Mouse (Mus musculus) hindbrain, postnatal 0 days (tissue): ENCODE measurements around the gene Icam4. TPM values are rescaled to one million over a fixed set of nuclear protein-coding genes. Genes with fewer than 3 reads are reported as not detected.

Source experiments
- ATAC-seq: fragments of 200-750 bp; cut with Nextera tagmentation; 2 replicates; pipeline ENCODE4 v1.8.0; 2017; ENCODE audit warnings: mild to moderate bottlenecking, moderate TSS enrichment, moderate library complexity
- DNase-seq: peaks from one replicate; pipeline ENCODE4 v3.0.0-alpha.2; 2015; ENCODE audit warnings: low spot score
- H3K27ac ChIP-seq: fragments of 300-500 bp; sonication (generic); 2 replicates; pipeline ENCODE4 v1.5.1; 2014; ENCODE audit warnings: mild to moderate bottlenecking
- H3K27me3 ChIP-seq: fragments of 300-500 bp; sonication (generic); 2 replicates; pipeline ENCODE4 v1.6.1; 2014; ENCODE audit warnings: low read length, mixed read lengths; ENCODE audit not compliant: insufficient read depth
- H3K36me3 ChIP-seq: fragments of 300-500 bp; sonication (generic); 2 replicates; pipeline ENCODE4 v1.6.1; 2014; ENCODE audit warnings: low read length, mixed read lengths; ENCODE audit not compliant: insufficient read depth
- H3K4me1 ChIP-seq: fragments of 300-500 bp; sonication (generic); 2 replicates; pipeline ENCODE4 v1.6.1; 2014; ENCODE audit warnings: antibody characterized with exemption, low read length, mixed read lengths; ENCODE audit not compliant: insufficient read depth
- H3K4me2 ChIP-seq: fragments of 300-500 bp; sonication (generic); 2 replicates; pipeline ENCODE4 v1.6.1; 2014; ENCODE audit warnings: low read depth, mild to moderate bottlenecking, low read length, moderate library complexity, mixed read lengths
- H3K4me3 ChIP-seq: fragments of 300-500 bp; sonication (generic); 2 replicates; pipeline ENCODE4 v1.5.1; 2014; ENCODE audit warnings: low read length
- H3K9ac ChIP-seq: fragments of 300-500 bp; sonication (generic); replicated peaks from 2 replicates; pipeline ENCODE4 v1.6.1; 2014; ENCODE audit warnings: mild to moderate bottlenecking, low read length, moderate library complexity, mixed read lengths
- H3K9me3 ChIP-seq: fragments of 300-500 bp; sonication (generic); 2 replicates; pipeline ENCODE4 v1.6.1; 2016; ENCODE audit warnings: low read length, mixed read lengths
- CTCF ChIP-seq: IDR thresholded peaks from 2 replicates; pipeline ENCODE4 v1.5.1; 2016; ENCODE audit warnings: antibody characterized with exemption, control low read depth, low read depth
- WGBS: fragments of 180-500 bp; shearing (Covaris S2); extraction: QIAGEN DNeasy Blood & Tissue Kit; methylation state at CpG from one replicate; pipeline ENCODE4 v1.1.7; 2014; 5-methylcytosine and 5-hydroxymethylcytosine counted together
- polyA plus RNA-seq: library from polyadenylated mRNA; unstranded; fragments of >200 nt; fragmentation: Nextera tagmentation; extraction: Ambion mirVana; gene quantifications from 2 replicates; pipeline ENCODE4 v1.2.1, GENCODE M21; 2015
- total RNA-seq: library from RNA; depleted of rRNA; stranded (reverse); fragments of >200 nt; gene quantifications from 2 replicates; pipeline ENCODE4 v1.2.3, GENCODE M21; 2014; rRNA removed

Icam4 gene
- total RNA-seq (not detected in 2 replicates), polyA plus RNA-seq (0.15 TPM in 1 of 2 replicates, not detected in the other)

- DNase-seq (peak; percentile 78), ATAC-seq (no peak)
- no peaks in the 10 kb centered on the region for H3K9me3 ChIP-seq
- H3K4me1 ChIP-seq, result peaks cover 25% of the 10 kb centered on the region
- WGBS, result 3% methylated on average over 37 of the region's 37 CpGs
- H3K4me3 ChIP-seq, result peak within 1 kb of the TSS; percentile 27
- H3K27ac ChIP-seq, result no peak within 1 kb of the TSS
- no peaks in the 10 kb centered on the region for H3K36me3 ChIP-seq
- H3K27me3 ChIP-seq, result peaks cover 28% of the 10 kb centered on the region
- H3K4me2 ChIP-seq, result peak within 1 kb of the TSS; percentile 52
- no peak within 1 kb of the TSS; the same call in 1 of the 2 replicates for H3K9ac ChIP-seq
- peak; percentile 85 for TF ChIP-seq CTCF
These were observed at the start of gene Icam4 for GRCm38 (mm10) chr9:21029291-21030054. Gene Icam4, plus strand, starts transcription at chr9:21029373.

- 91% methylated on average over 7 of the region's 7 CpGs for WGBS
- ATAC-seq (no peak), DNase-seq (no peak)
- H3K27me3 ChIP-seq, result no peaks in the 10 kb centered on the region
- no peaks in the 10 kb centered on the region for H3K36me3 ChIP-seq
- H3K9ac ChIP-seq, result no peak overlapping the region
- peaks cover 11% of the 10 kb centered on the region for H3K4me1 ChIP-seq
- H3K4me3 ChIP-seq, result no peak overlapping the region
- H3K9me3 ChIP-seq, result no peaks in the 10 kb centered on the region
- H3K4me2 ChIP-seq, result no peak overlapping the region
- no peak overlapping the region for H3K27ac ChIP-seq
- TF ChIP-seq CTCF, result no peak
These were observed 49.4 kb upstream of the Icam4 start for GRCm38 (mm10) chr9:20979769-20980168.

GRCm38 (mm10) chr9:20982171-20982570 lies 47.0 kb upstream of the Icam4 start:
- Histone ChIP-seq H3K9me3 (no peaks in the 10 kb centered on the region), H3K27ac (no peak overlapping the region), H3K27me3 (no peaks in the 10 kb centered on the region), H3K4me1 (no peaks in the 10 kb centered on the region), H3K9ac (no peak overlapping the region), H3K4me3 (no peak overlapping the region), H3K4me2 (no peak overlapping the region), H3K36me3 (no peaks in the 10 kb centered on the region)
- no peak for TF ChIP-seq CTCF
- ATAC-seq (no peak), DNase-seq (no peak)
- WGBS, result 60% methylated on average over 3 of the region's 3 CpGs

- Histone ChIP-seq H3K4me1 (no peaks in the 10 kb centered on the region), H3K27me3 (no peaks in the 10 kb centered on the region), H3K4me3 (no peak overlapping the region), H3K9ac (no peak overlapping the region), H3K36me3 (no peaks in the 10 kb centered on the region), H3K9me3 (no peaks in the 10 kb centered on the region), H3K27ac (no peak overlapping the region), H3K4me2 (no peak overlapping the region)
- no peak for TF ChIP-seq CTCF
- ATAC-seq (no peak), DNase-seq (no peak)
- WGBS, result 67% methylated on average over 5 of the region's 5 CpGs
These were observed 46.0 kb upstream of the Icam4 start for GRCm38 (mm10) chr9:20983169-20983568.

- ATAC-seq (no peak), DNase-seq (no peak)
- no peaks in the 10 kb centered on the region for H3K4me1 ChIP-seq
- no peak for TF ChIP-seq CTCF
- H3K27me3 ChIP-seq, result no peaks in the 10 kb centered on the region
- H3K4me3 ChIP-seq, result no peak overlapping the region
- H3K4me2 ChIP-seq, result no peak overlapping the region
- H3K9ac ChIP-seq, result no peak overlapping the region
- WGBS, result 61% methylated on average over 15 of the region's 15 CpGs
- H3K36me3 ChIP-seq, result no peaks in the 10 kb centered on the region
- H3K27ac ChIP-seq, result no peak overlapping the region
- H3K9me3 ChIP-seq, result no peaks in the 10 kb centered on the region
These were observed 42.1 kb upstream of the Icam4 start for GRCm38 (mm10) chr9:20986952-20987686.

GRCm38 (mm10) chr9:20987953-20988352 lies 41.2 kb upstream of the Icam4 start:
- Histone ChIP-seq H3K27me3 (no peaks in the 10 kb centered on the region), H3K4me2 (no peak overlapping the region), H3K36me3 (no peaks in the 10 kb centered on the region), H3K9me3 (no peaks in the 10 kb centered on the region), H3K4me3 (no peak overlapping the region), H3K4me1 (no peaks in the 10 kb centered on the region), H3K27ac (no peak overlapping the region), H3K9ac (no peak overlapping the region)
- WGBS, result 27% methylated on average over 7 of the region's 7 CpGs
- no peak for TF ChIP-seq CTCF
- DNase-seq (no peak), ATAC-seq (no peak)

GRCm38 (mm10) chr9:20990861-20991260 lies 38.3 kb upstream of the Icam4 start:
- TF ChIP-seq CTCF, result no peak
- peak; percentile 21 for DNase-seq
- H3K4me1 ChIP-seq, result no peaks in the 10 kb centered on the region
- no peak overlapping the region for H3K4me3 ChIP-seq
- no peak for ATAC-seq
- H3K4me2 ChIP-seq, result peak overlapping the region; percentile 27; the same call in 1 of the 2 replicates
- no peaks in the 10 kb centered on the region for H3K27me3 ChIP-seq
- H3K36me3 ChIP-seq, result no peaks in the 10 kb centered on the region
- no peak overlapping the region; the same call in 1 of the 2 replicates for H3K27ac ChIP-seq
- WGBS, result 5% methylated on average over 10 of the region's 10 CpGs
- H3K9me3 ChIP-seq, result no peaks in the 10 kb centered on the region
- no peak overlapping the region for H3K9ac ChIP-seq
